Comparison of ENCODE assay signal across 23 mouse cellular contexts in the genomic region with DNA sequence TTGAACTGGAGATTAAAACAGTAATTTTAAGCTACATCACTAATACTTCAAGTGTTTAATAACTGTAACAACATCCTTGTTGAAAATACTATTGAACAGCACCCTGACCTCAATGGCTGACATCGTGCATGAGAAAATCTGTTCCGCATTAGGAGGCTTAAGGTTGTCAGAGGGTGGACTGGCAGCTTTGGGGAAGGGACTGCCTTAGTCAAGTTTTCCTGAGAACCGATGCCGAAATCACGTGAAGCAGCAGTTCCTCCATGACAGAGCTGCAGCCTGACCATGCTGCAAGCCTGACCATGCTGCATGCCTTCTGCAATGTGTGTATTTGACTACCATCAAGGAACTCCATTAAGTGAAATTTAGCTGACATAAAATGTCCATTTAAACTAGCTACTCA.
A peak's percentile ranks its signal among the peaks of the same experiment; 100 is the strongest.
DNase-seq lines count a peak whose midpoint lies in the region; ATAC-seq and TF ChIP-seq lines count a peak whose summit lies in the region.
"Had no signal": no experiment of that assay in that cellular context is flagged by ENCODE, and none has a peak within 500 bp of the region (broad histone marks: within the 10 kb centered on the region; RNA-seq: fewer than 3 reads in every experiment).

No protein-coding gene starts in this region.

- no peaks in the 10 kb centered on the region for H3K36me3 ChIP-seq in stomach, embryonic 14.5 days (ENCODE audit: control insufficient read depth, insufficient read depth, low read length)
- H3K36me3 ChIP-seq in stomach, postnatal 0 days (ENCODE audit: control insufficient read depth, insufficient read depth, low read length): no peaks in the 10 kb centered on the region
- H3K36me3 ChIP-seq in limb, embryonic 10.5 days: 0 out of 2 replicates have a peak, but pooled peaks cover 2% of the 10 kb centered on the region
- H3K36me3 ChIP-seq in liver, embryonic 12.5 days: no peaks in the 10 kb centered on the region
- H3K36me3 ChIP-seq: midbrain, embryonic 13.5 days; stomach, embryonic 15.5 days had no signal

- no peak overlapping the region for H3K4me3 ChIP-seq in stomach, embryonic 14.5 days (ENCODE audit: low read depth, low read length)
- no peak overlapping the region for H3K4me3 ChIP-seq in stomach, postnatal 0 days (ENCODE audit: low read depth, low read length)
- no peak overlapping the region for H3K4me3 ChIP-seq in limb, embryonic 10.5 days
- no peak overlapping the region for H3K4me3 ChIP-seq in liver, embryonic 12.5 days
- H3K4me3 ChIP-seq: heart, embryonic 12.5 days; midbrain, embryonic 13.5 days; stomach, embryonic 15.5 days had no signal

- 64% methylated on average over 5 of the region's 5 CpGs for WGBS in stomach, embryonic 14.5 days
- 60% methylated on average over 5 of the region's 5 CpGs for WGBS in stomach, postnatal 0 days
- WGBS in limb, embryonic 10.5 days: 26% methylated on average over 5 of the region's 5 CpGs
- 81% methylated on average over 5 of the region's 5 CpGs for WGBS in liver, embryonic 12.5 days (ENCODE audit: insufficient replicate concordance)

- H3K9me3 ChIP-seq in stomach, embryonic 14.5 days (ENCODE audit: control insufficient read depth, low read depth, low read length): no peaks in the 10 kb centered on the region
- no peaks in the 10 kb centered on the region for H3K9me3 ChIP-seq in stomach, postnatal 0 days (ENCODE audit: control insufficient read depth, low read length)
- no peaks in the 10 kb centered on the region for H3K9me3 ChIP-seq in limb, embryonic 10.5 days (replicated peaks)
- no peaks in the 10 kb centered on the region for H3K9me3 ChIP-seq in liver, embryonic 12.5 days (replicated peaks)
- H3K9me3 ChIP-seq: midbrain, embryonic 13.5 days; stomach, embryonic 15.5 days had no signal

- no peak for TF ChIP-seq EP300 in stomach, postnatal 0 days (optimal IDR thresholded peaks at IDR 0.05)

- H3K9ac ChIP-seq in stomach, embryonic 14.5 days (replicated peaks; ENCODE audit: low read depth, low read length): no peak overlapping the region
- no peak overlapping the region for H3K9ac ChIP-seq in stomach, postnatal 0 days (ENCODE audit: low read length)
- H3K9ac ChIP-seq in liver, embryonic 12.5 days: no peak overlapping the region
- H3K9ac ChIP-seq: heart, embryonic 12.5 days; liver, postnatal 0 days; midbrain, embryonic 13.5 days; stomach, embryonic 15.5 days had no signal

- no peaks in the 10 kb centered on the region for H3K27me3 ChIP-seq in stomach, embryonic 14.5 days (ENCODE audit: control insufficient read depth, insufficient read depth, low read length)
- no peaks in the 10 kb centered on the region for H3K27me3 ChIP-seq in stomach, postnatal 0 days (ENCODE audit: control insufficient read depth, insufficient read depth, low read length)
- H3K27me3 ChIP-seq in limb, embryonic 10.5 days (ENCODE audit: low read depth, poor library complexity, severe bottlenecking): no peaks in the 10 kb centered on the region
- H3K27me3 ChIP-seq in liver, embryonic 12.5 days (replicated peaks): no peaks in the 10 kb centered on the region
- H3K27me3 ChIP-seq: heart, embryonic 12.5 days; midbrain, embryonic 13.5 days; stomach, embryonic 15.5 days had no signal

- H3K27ac ChIP-seq in stomach, embryonic 14.5 days (ENCODE audit: low read length): no peak overlapping the region
- H3K27ac ChIP-seq in stomach, postnatal 0 days (replicated peaks): no peak overlapping the region
- H3K27ac ChIP-seq in limb, embryonic 10.5 days: no peak overlapping the region
- H3K27ac ChIP-seq in liver, embryonic 12.5 days: no peak overlapping the region
- H3K27ac ChIP-seq: hindbrain, postnatal 0 days; midbrain, embryonic 13.5 days; stomach, embryonic 15.5 days had no signal

- H3K4me2 ChIP-seq in stomach, embryonic 14.5 days (replicated peaks; ENCODE audit: low read depth, low read length): no peak overlapping the region
- no peak overlapping the region for H3K4me2 ChIP-seq in stomach, postnatal 0 days (replicated peaks; ENCODE audit: low read depth)
- H3K4me2 ChIP-seq in liver, embryonic 12.5 days: no peak overlapping the region
- H3K4me2 ChIP-seq: heart, embryonic 12.5 days; midbrain, embryonic 13.5 days; stomach, embryonic 15.5 days had no signal

- no peaks in the 10 kb centered on the region for H3K4me1 ChIP-seq in stomach, embryonic 14.5 days (ENCODE audit: control insufficient read depth, insufficient read depth, low read length)
- no peaks in the 10 kb centered on the region for H3K4me1 ChIP-seq in stomach, postnatal 0 days (replicated peaks; ENCODE audit: control insufficient read depth, insufficient read depth)
- peaks cover 34% of the 10 kb centered on the region for H3K4me1 ChIP-seq in limb, embryonic 10.5 days
- 0 out of 2 replicates have a peak, but pooled peaks cover 8% of the 10 kb centered on the region for H3K4me1 ChIP-seq in liver, embryonic 12.5 days
- H3K4me1 ChIP-seq: stomach, embryonic 15.5 days had no signal

- TF ChIP-seq CTCF in stomach, postnatal 0 days (IDR thresholded peaks at IDR 0.05; ENCODE audit: low read depth): no peak

- 0 out of 2 replicates have a peak, but pooled peaks have one; percentile 6 for ATAC-seq in stomach, embryonic 14.5 days (ENCODE audit: insufficient number of reproducible peaks, insufficient read depth, low FRiP score, low read depth)
- no peak for ATAC-seq in stomach, postnatal 0 days (ENCODE audit: low FRiP score, low TSS enrichment)
- ATAC-seq in liver, embryonic 12.5 days: no peak
- ATAC-seq: forebrain, embryonic 16.5 days; hindbrain, postnatal 0 days; liver, postnatal 0 days; midbrain, embryonic 13.5 days had no signal

- no peak for DNase-seq in stomach, postnatal 0 days (ENCODE audit: low spot score)
- DNase-seq in embryo, embryonic 9.5 days (ENCODE audit: extremely low spot score): peak; percentile 14
- peak; percentile 50 for DNase-seq in limb, embryonic 10.5 days (ENCODE audit: low spot score)
- no peak for DNase-seq in spleen, postnatal 14 days (ENCODE audit: low spot score in 2 of 2)
- DNase-seq in thymus, postnatal 14 days: no peak
- DNase-seq: adrenal gland, postnatal 10 days; cerebellum, adult 8-10 months; cerebellum, postnatal 36 days; gastrocnemius, postnatal 14 days; heart, adult 18-20 months; heart, postnatal 10 days; kidney, adult 18-20 months; liver, postnatal 0 days; lung, postnatal 10 days; thymus, adult 18-20 months; thymus, postnatal 4 days had no signal

Comparison
In these comparisons a context has a peak if more than half of its experiments do, and no peak if none do; other contexts are left out.
1. DNase-seq: peak in embryo, embryonic 9.5 days (single experiment) and limb, embryonic 10.5 days (single experiment); none in stomach, postnatal 0 days (single experiment), spleen, postnatal 14 days (0 of 2) and thymus, postnatal 14 days (single experiment).